Mouse (Mus musculus) heart, adult 9 months (tissue): ENCODE results near the gene Dlg2.

Source experiments
- DNase-seq, 2 experiments: peaks; one replicate each; pipeline ENCODE4 v3.0.0; 2022; ENCODE audit warnings: low spot score in 2 of 2

Gene Dlg2

GRCm38 (mm10) chr7:90539481-90540402 is 63.3 kb downstream of the Dlg2 start:
- no peak for DNase-seq

DNA sequence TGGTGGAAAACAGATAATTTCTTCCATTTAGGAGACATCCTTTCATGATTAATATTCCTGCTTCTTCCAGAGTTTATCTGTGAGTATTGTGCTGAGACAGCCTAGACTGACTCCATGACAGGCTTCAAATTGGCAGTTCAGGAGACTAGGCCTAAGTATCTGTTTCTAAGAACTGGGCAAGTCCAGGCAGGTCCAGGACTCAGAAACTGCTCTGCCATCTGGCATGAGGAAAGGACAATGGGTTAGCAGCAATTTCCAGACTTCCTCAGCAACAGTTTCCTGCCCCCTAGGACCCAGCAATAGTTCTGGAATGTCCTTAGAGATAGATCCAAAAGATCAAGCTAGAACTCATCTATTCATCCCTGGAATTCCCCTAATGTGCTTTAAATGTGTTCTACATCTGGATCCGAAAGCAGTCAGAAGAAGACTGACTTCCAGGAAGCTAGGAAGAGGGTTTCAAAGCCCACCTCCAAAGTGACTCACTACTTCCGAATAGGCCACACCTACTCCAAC is 64.4 kb downstream of the Dlg2 start:
- DNase-seq = peak; percentile 0 to 34

GRCm38 (mm10) chr7:90553399-90553798 is 76.9 kb downstream of the Dlg2 start:
- no peak for DNase-seq

GRCm38 (mm10) chr7:90554421-90554820 is 77.9 kb downstream of the Dlg2 start:
- no peak for DNase-seq

DNA sequence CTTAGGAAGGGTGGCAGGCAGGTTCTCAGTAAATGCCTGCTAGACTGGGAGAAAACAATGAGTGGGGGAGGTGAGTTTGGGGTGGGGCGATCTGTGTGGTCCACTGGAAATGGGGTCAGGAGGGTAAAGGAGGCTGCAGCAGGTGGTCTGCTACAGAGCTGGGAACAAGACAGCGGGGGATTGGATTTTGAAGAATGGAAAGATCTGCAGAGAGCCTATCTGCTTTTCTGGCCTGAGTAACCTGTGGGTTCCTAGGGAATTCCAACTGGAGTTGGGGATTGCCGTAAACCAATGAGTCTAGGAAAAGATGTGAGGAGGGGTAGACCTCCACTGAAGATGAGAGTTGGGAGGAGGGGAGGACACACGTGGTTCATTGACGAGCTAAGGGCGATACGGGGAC is 92.7 kb downstream of the Dlg2 start:
- no peak for DNase-seq

DNA sequence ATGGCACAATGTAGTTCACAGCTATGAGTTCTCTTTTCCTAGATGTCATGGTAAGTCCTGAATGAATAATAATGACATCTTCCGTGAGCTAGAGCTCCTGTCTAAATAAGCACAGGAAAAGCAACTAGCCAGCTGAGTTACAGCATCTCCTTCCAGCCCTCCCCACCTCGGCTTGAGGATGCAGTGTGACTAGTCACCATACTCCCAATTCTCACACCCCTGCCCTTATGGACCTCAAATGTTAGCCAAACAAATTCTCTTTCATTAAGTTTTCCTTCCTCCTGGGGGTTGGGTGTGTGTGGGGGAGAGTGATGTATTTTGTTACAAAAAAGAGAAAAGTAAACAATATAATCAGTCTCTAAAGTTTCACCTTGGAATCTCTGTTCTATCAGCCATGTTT is 111.3 kb downstream of the Dlg2 start:
- no peak for DNase-seq

GRCm38 (mm10) chr7:90588318-90588717 is 111.8 kb downstream of the Dlg2 start:
- DNase-seq = no peak

GRCm38 (mm10) chr7:90609764-90610163 is 133.3 kb downstream of the Dlg2 start:
- no peak for DNase-seq

DNA sequence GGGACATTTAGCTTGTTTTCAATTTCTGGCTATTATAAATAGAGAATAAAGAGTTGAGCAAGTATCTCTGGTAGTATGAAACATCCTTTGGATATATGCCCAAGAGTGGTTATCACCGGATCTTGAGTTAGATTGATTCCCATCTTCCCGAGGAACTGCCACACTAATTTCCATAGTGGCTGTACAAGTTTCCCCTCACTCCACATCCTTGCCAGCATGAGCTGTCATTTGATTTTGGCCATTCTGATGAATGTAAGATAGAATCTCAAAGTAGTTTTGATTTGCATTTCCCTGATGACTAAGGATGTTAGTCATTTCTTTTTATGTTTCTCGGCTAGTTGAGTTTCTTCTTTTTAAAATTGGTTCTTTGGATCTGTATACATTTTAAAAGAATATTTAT is 154.1 kb downstream of the Dlg2 start:
- no peak for DNase-seq

- DNase-seq = no peak
Observed at GRCm38 (mm10) chr7:90649512-90649911, 173.0 kb downstream of the Dlg2 start.

DNA sequence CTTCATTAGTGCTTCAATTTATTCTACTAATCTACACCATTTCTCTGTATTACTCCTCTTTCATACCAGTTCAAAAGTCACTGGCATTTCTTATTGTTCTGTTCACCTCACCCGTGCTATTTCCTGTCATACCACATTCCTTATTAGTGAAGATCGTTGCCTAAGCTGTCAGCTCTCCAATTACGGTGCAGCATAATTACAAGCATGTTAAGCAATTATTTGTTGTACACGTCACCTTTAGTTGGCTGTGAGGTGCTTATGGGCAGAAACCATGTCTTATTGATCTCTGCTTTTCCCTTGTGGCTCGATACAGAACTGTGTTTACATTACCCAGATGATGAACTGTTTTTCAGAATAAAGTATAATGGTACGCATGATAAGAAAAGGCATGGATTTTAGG is 174.7 kb downstream of the Dlg2 start:
- DNase-seq = no peak

GRCm38 (mm10) chr7:90651611-90652010 is 175.1 kb downstream of the Dlg2 start:
- no peak for DNase-seq

DNA sequence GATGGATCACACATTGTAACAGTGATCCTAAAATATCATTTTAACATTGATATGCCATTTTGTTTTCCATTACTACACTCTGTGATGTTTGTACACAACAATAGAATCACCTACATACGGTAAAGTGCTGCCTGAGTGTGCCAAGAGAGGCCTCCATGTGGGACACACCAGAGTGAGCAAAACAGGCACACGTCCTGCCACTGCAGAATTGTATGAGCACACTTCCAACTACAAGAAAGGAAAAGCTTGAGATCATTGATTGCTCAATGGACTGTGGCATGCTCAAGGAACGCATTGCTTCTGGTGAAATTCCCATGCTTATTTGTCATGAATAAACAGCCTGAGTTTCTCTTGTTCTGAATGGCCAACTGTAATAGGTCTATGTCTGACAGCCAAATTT is 182.1 kb downstream of the Dlg2 start:
- no peak for DNase-seq

- no peak for DNase-seq
Observed at GRCm38 (mm10) chr7:90694050-90694449, 217.6 kb downstream of the Dlg2 start.

- no peak for DNase-seq
Observed at GRCm38 (mm10) chr7:90696181-90696950, 219.9 kb downstream of the Dlg2 start.

DNA sequence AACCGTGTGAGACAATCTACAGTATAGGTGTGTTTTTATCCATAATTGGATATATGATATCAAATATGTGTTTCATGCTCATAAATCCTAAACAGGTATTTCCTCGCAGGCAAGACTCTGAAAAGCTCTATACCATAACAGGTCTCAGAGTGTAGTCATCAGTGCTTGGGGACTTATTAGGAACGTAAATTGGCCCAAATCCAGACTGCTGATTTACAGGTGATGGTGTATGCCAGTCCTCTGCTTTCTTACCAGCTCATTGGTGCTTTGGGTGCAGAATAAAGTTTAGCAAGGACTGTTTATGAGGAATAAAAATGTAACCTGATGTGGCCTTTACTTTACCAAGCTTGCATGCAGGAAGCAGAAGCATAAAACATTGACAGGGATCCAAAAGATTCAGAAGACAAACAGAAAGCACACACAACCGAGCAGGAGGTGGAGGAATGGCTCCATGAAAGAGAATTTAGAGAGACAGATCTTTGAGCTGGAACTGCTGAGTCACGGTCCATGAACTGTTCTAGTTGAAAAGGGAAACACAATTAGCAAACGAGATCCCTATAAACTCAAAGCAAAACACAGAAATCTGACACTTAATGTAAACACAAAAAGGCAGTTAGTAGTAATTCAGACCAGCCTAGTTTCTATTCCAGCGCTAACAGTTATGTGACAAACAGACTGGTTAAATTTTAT is 226.8 kb downstream of the Dlg2 start:
- no peak for DNase-seq

GRCm38 (mm10) chr7:90703951-90704350 is 227.5 kb downstream of the Dlg2 start:
- DNase-seq = no peak

GRCm38 (mm10) chr7:90734086-90734485 is 257.6 kb downstream of the Dlg2 start:
- no peak for DNase-seq

DNA sequence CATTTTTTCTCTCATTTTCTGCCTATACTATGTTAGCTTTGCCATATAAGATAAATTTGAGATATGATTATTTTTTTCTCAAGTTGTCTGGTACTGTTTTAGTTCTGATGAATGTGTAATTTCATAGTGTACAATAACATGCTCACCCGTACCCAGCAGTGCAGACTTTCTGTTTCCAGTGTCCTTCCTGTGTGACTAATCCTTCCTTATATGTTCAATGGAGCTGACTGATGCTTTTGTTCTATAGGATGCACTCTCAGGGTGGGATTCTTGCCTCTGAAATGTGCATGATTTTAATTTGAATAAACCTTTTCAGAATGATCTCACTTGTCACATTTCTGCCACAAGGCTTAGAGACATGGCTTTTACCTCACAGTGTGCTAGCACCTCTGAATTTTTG is 259.9 kb downstream of the Dlg2 start:
- no peak for DNase-seq

- no peak for DNase-seq
Observed at GRCm38 (mm10) chr7:90748636-90749035, 272.2 kb downstream of the Dlg2 start.

- no peak for DNase-seq
Observed at GRCm38 (mm10) chr7:90787945-90788344, 311.5 kb downstream of the Dlg2 start.

DNA sequence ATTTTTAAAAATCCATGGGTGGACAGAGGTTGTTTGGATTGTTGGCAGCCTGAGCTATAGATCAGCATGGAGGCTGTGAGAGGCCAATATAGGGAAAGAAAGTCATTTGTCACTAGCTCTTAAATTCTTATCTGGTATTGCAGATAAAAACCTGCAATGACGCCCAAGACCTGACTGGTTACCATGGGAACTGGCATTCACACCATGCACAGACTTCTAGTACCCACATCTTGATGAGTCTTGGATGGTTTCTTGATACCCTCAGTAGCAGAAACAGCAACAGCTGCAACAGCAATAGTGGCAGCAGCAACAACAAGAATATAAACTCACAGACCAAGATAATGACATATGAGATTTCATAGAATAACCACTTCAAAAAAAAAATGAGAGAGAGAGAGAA is 315.1 kb downstream of the Dlg2 start:
- no peak for DNase-seq
